Mouse (Mus musculus) liver, embryonic 13.5 days (tissue): ENCODE results near the gene Cracr2a. TPM values are rescaled to one million over a fixed set of nuclear protein-coding genes. Genes with fewer than 3 reads are reported as not detected.

ENCODE experiments used
- ATAC-seq: fragments of 200-750 bp; cut with Nextera tagmentation; 2 replicates; pipeline ENCODE4 v1.8.0; 2017; ENCODE audit warnings: low read depth, mild to moderate bottlenecking, moderate number of reproducible peaks, moderate library complexity
- DNase-seq: peaks from one replicate; pipeline ENCODE4 v3.0.0; 2022
- H3K27ac ChIP-seq: fragments of 300-500 bp; sonication (generic); 2 replicates; pipeline ENCODE4 v1.5.1; 2015; ENCODE audit warnings: moderate library complexity, mild to moderate bottlenecking, inconsistent platforms
- H3K27me3 ChIP-seq: fragments of 300-500 bp; sonication (generic); 2 replicates; pipeline ENCODE4 v1.6.1; 2015; ENCODE audit warnings: mild to moderate bottlenecking, inconsistent platforms
- H3K36me3 ChIP-seq: fragments of 300-500 bp; sonication (generic); 2 replicates; pipeline ENCODE4 v1.6.1; 2015; ENCODE audit warnings: mild to moderate bottlenecking, inconsistent platforms
- H3K4me1 ChIP-seq: fragments of 300-500 bp; sonication (generic); replicated peaks from 2 replicates; pipeline ENCODE4 v1.6.1; 2015; ENCODE audit warnings: inconsistent platforms
- H3K4me2 ChIP-seq: fragments of 300-500 bp; sonication (generic); 2 replicates; pipeline ENCODE4 v1.6.1; 2015; ENCODE audit warnings: inconsistent platforms, mild to moderate bottlenecking, moderate library complexity
- H3K4me3 ChIP-seq: fragments of 300-500 bp; sonication (generic); replicated peaks from 2 replicates; pipeline ENCODE4 v1.5.1; 2015; ENCODE audit warnings: mild to moderate bottlenecking, inconsistent platforms
- H3K9ac ChIP-seq: fragments of 300-500 bp; sonication (generic); 2 replicates; pipeline ENCODE4 v1.6.1; 2015; ENCODE audit warnings: mild to moderate bottlenecking, inconsistent platforms
- H3K9me3 ChIP-seq: fragments of 300-500 bp; sonication (generic); replicated peaks from 2 replicates; pipeline ENCODE4 v1.6.1; 2016; ENCODE audit warnings: inconsistent platforms
- WGBS: fragments of 180-500 bp; shearing (Covaris S2); methylation state at CpG from one replicate; pipeline ENCODE4 v1.1.7; 2015; ENCODE audit not compliant: insufficient replicate concordance; 5-methylcytosine and 5-hydroxymethylcytosine counted together
- polyA plus RNA-seq: library from polyadenylated mRNA; unstranded; fragments of >200 nt; fragmentation: Nextera tagmentation; extraction: Ambion mirVana; gene quantifications from 2 replicates; pipeline ENCODE4 v1.2.1, GENCODE M21; 2015

Cracr2a gene
- polyA plus RNA-seq, 1 experiment from 2014 or later: 0.88 TPM

- ATAC-seq: no peak
- 51% methylated on average over 4 of the region's 4 CpGs for WGBS
- no peaks in the 10 kb centered on the region for H3K9me3 ChIP-seq
Observed at GRCm38 (mm10) chr6:127593487-127593886, 32.3 kb downstream of the Cracr2a start.

GRCm38 (mm10) chr6:127599280-127599679 lies 38.1 kb downstream of the Cracr2a start:
- H3K4me1 ChIP-seq: no peaks in the 10 kb centered on the region; the same call in 1 of the 2 replicates
- no peak overlapping the region for H3K4me2 ChIP-seq
- H3K27me3 ChIP-seq: no peaks in the 10 kb centered on the region
- peaks cover 9% of the 10 kb centered on the region; the same call in 1 of the 2 replicates for H3K9me3 ChIP-seq
- H3K4me3 ChIP-seq: no peak overlapping the region
- WGBS: 73% methylated on average over 6 of the region's 6 CpGs
- H3K36me3 ChIP-seq: no peaks in the 10 kb centered on the region
- DNase-seq: no peak
- H3K9ac ChIP-seq: no peak overlapping the region
- ATAC-seq: no peak
- no peak overlapping the region for H3K27ac ChIP-seq

More at GRCm38 (mm10) chr6:127593487-127593886, 32.3 kb downstream of the Cracr2a start:
- Histone ChIP-seq H3K4me2 (no peak overlapping the region), H3K4me3 (no peak overlapping the region), H3K4me1 (peaks cover 25% of the 10 kb centered on the region), H3K27ac (no peak overlapping the region), H3K27me3 (no peaks in the 10 kb centered on the region), H3K36me3 (no peaks in the 10 kb centered on the region), H3K9ac (no peak overlapping the region)
- DNase-seq: no peak

GRCm38 (mm10) chr6:127605067-127606025 lies 44.2 kb downstream of the Cracr2a start:
- ATAC-seq: no peak
- WGBS: 64% methylated on average over 15 of the region's 15 CpGs
- Histone ChIP-seq H3K4me2 (no peak overlapping the region), H3K27ac (no peak overlapping the region), H3K27me3 (no peaks in the 10 kb centered on the region), H3K9me3 (peaks cover 9% of the 10 kb centered on the region; the same call in 1 of the 2 replicates), H3K4me3 (no peak overlapping the region), H3K9ac (no peak overlapping the region), H3K36me3 (no peaks in the 10 kb centered on the region), H3K4me1 (no peaks in the 10 kb centered on the region)
- DNase-seq: no peak

GRCm38 (mm10) chr6:127609673-127610072 lies 48.5 kb downstream of the Cracr2a start:
- DNase-seq: no peak
- no peak for ATAC-seq
- no peak overlapping the region for H3K9ac ChIP-seq

GRCm38 (mm10) chr6:127611216-127611615 lies 50.1 kb downstream of the Cracr2a start:
- no peak overlapping the region for H3K27ac ChIP-seq
- H3K9me3 ChIP-seq: no peaks in the 10 kb centered on the region
- no peaks in the 10 kb centered on the region for H3K36me3 ChIP-seq
- no peak overlapping the region for H3K4me2 ChIP-seq
- no peak overlapping the region for H3K4me3 ChIP-seq
- no peak for ATAC-seq
- no peaks in the 10 kb centered on the region for H3K4me1 ChIP-seq
- DNase-seq: no peak
- H3K9ac ChIP-seq: no peak overlapping the region
- WGBS: 82% methylated on average over 12 of the region's 12 CpGs
- no peaks in the 10 kb centered on the region for H3K27me3 ChIP-seq

More at GRCm38 (mm10) chr6:127609673-127610072, 48.5 kb downstream of the Cracr2a start:
- Histone ChIP-seq H3K9me3 (no peaks in the 10 kb centered on the region), H3K36me3 (no peaks in the 10 kb centered on the region), H3K4me2 (no peak overlapping the region), H3K4me1 (no peaks in the 10 kb centered on the region), H3K4me3 (no peak overlapping the region), H3K27ac (no peak overlapping the region), H3K27me3 (no peaks in the 10 kb centered on the region)

GRCm38 (mm10) chr6:127614083-127614984 lies 53.2 kb downstream of the Cracr2a start:
- no peak overlapping the region for H3K27ac ChIP-seq
- WGBS: 67% methylated on average over 13 of the region's 13 CpGs
- H3K4me1 ChIP-seq: no peaks in the 10 kb centered on the region
- H3K36me3 ChIP-seq: no peaks in the 10 kb centered on the region
- no peaks in the 10 kb centered on the region for H3K9me3 ChIP-seq
- no peak overlapping the region for H3K4me2 ChIP-seq
- no peak overlapping the region for H3K4me3 ChIP-seq
- DNase-seq (no peak), ATAC-seq (no peak)
- H3K27me3 ChIP-seq: no peaks in the 10 kb centered on the region
- no peak overlapping the region for H3K9ac ChIP-seq

- no peaks in the 10 kb centered on the region for H3K27me3 ChIP-seq
Observed at GRCm38 (mm10) chr6:127616623-127617022, 55.5 kb downstream of the Cracr2a start.

GRCm38 (mm10) chr6:127617258-127618025 lies 56.3 kb downstream of the Cracr2a start:
- Histone ChIP-seq H3K4me1 (no peaks in the 10 kb centered on the region), H3K4me2 (no peak overlapping the region), H3K27me3 (no peaks in the 10 kb centered on the region), H3K9ac (no peak overlapping the region), H3K27ac (no peak overlapping the region), H3K9me3 (no peaks in the 10 kb centered on the region), H3K36me3 (no peaks in the 10 kb centered on the region), H3K4me3 (no peak overlapping the region)
- ATAC-seq (no peak), DNase-seq (no peak)
- 38% methylated on average over 10 of the region's 10 CpGs for WGBS

More at GRCm38 (mm10) chr6:127616623-127617022, 55.5 kb downstream of the Cracr2a start:
- no peak overlapping the region for H3K4me2 ChIP-seq
- no peak overlapping the region for H3K4me3 ChIP-seq
- H3K36me3 ChIP-seq: no peaks in the 10 kb centered on the region
- WGBS: 82% methylated on average over 1 of the region's 1 CpGs
- ATAC-seq (no peak), DNase-seq (no peak)
- no peak overlapping the region for H3K9ac ChIP-seq
- no peaks in the 10 kb centered on the region for H3K9me3 ChIP-seq
- H3K4me1 ChIP-seq: no peaks in the 10 kb centered on the region
- H3K27ac ChIP-seq: no peak overlapping the region

- Histone ChIP-seq H3K4me1 (no peaks in the 10 kb centered on the region), H3K4me3 (no peak overlapping the region), H3K4me2 (no peak overlapping the region), H3K36me3 (no peaks in the 10 kb centered on the region), H3K9me3 (no peaks in the 10 kb centered on the region), H3K27me3 (no peaks in the 10 kb centered on the region), H3K9ac (no peak overlapping the region), H3K27ac (no peak overlapping the region)
- ATAC-seq (no peak), DNase-seq (no peak)
- WGBS: 85% methylated on average over 4 of the region's 4 CpGs
Observed at GRCm38 (mm10) chr6:127618686-127619085, 57.5 kb downstream of the Cracr2a start.

- Histone ChIP-seq H3K27ac (no peak overlapping the region), H3K4me3 (no peak overlapping the region), H3K36me3 (no peaks in the 10 kb centered on the region), H3K4me1 (no peaks in the 10 kb centered on the region), H3K9ac (no peak overlapping the region), H3K4me2 (no peak overlapping the region), H3K9me3 (no peaks in the 10 kb centered on the region), H3K27me3 (no peaks in the 10 kb centered on the region)
- ATAC-seq (no peak), DNase-seq (peak; percentile 4)
- WGBS: 31% methylated on average over 5 of the region's 5 CpGs
Observed at GRCm38 (mm10) chr6:127625135-127625534, 64.0 kb downstream of the Cracr2a start.
